Mouse (Mus musculus) brain, embryonic 18.5 days (tissue): ENCODE measurements around the gene Coq8a.

ENCODE experiments used
- DNase-seq: peaks from one replicate; pipeline ENCODE4 v3.0.0-alpha.2; 2012; ENCODE audit warnings: low read depth, low spot score

Coq8a gene

GRCm38 (mm10) chr1:180197956-180198355 lies 1.4 kb downstream of the Coq8a start:
- DNase-seq, result no peak

GRCm38 (mm10) chr1:180196508-180196907 lies 2.9 kb downstream of the Coq8a start:
- DNase-seq, result no peak

GRCm38 (mm10) chr1:180195703-180196381 lies 3.6 kb downstream of the Coq8a start:
- peak; percentile 95 for DNase-seq

GRCm38 (mm10) chr1:180194781-180195471 lies 4.5 kb downstream of the Coq8a start:
- DNase-seq, result no peak

- DNase-seq, result no peak
Measured at GRCm38 (mm10) chr1:180194048-180194447, 5.4 kb downstream of the Coq8a start.

GRCm38 (mm10) chr1:180193391-180193935 lies 5.9 kb downstream of the Coq8a start:
- no peak for DNase-seq

GRCm38 (mm10) chr1:180192866-180193265 lies 6.5 kb downstream of the Coq8a start:
- DNase-seq, result no peak

DNA sequence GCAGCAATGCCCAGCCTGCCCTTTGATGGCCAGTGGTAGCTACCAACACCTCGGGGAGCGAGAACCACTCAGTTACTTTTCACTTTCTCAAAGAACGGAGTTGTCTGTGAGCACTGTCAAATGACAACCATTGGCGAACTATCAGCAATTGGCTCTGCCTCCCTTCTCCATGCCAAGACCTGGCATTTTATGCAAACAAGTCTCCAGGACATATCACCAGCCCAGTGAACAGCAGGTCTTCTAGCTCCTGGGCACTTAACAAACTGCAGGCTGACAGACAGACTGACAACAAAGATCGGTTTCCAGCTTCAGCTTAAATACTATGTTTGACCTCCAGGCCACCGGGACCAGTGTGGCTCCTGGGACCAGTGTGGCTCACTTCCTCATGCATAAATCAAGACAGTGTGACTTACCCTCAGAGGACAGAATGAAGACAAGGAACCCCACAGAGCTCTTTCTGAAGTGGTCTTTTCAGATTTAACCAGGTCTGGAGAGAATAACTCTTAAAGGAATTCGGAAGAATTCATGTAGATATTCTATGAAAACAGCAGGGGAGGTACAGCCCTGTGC lies 7.7 kb downstream of the Coq8a start:
- no peak for DNase-seq

DNA sequence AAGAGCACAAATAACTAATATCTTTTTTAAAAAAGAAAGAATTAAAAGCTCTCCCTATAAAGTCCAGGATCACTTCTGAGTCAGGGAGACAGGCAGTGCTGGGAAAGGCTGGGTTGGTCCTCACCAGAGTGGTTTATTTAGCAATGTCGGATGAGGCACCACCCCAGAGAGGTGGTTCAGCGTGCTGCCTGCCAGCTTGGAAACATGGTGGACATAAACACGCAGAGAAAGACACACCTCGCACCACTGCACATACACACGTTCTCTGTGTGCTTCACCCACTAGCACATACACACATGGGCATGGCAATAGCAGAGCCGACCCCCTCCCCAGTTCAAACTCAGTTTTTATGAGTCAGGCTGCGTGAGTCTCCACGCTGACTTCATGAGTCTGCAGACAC lies 8.3 kb downstream of the Coq8a start:
- DNase-seq, result no peak

- DNase-seq, result no peak
Measured at GRCm38 (mm10) chr1:180188951-180189350, 10.5 kb downstream of the Coq8a start.

DNA sequence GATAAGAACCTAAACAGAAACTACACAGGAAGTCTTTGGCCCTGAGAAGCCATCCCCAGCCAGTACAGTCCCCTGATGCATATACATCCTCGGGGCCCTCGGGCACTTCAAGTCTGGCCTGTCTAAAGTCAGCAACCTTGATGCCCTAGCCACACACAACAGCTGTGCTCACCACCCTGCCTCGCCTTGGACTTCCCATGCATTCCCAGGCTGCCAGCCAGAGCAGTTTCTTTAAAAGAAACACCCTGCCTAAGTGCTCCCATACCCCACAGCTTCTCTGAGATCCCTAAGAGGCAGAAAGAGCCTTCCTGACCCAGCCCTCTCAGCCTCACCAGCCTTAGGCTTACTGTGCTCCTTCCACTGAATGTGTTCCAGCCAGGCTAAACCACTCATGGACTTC lies 13.0 kb downstream of the Coq8a start:
- no peak for DNase-seq

DNA sequence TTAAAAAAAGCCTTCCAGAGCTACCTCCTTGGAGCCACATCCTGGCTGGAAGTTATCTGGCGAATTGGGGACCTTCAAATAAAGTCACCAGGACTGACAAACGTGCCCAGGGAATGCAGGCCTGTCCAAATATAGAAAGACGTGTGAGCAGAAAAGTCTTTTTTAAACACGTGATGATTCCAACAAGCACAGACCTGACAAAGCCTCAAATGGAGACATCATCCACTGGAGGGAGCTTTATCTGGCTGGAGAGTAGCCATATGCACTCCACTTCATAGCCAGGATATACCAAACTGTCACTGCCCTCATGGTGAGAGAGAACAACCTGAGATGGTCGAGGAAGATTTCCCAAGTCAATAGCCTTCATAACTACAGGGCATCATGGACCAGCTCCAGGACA lies 13.5 kb downstream of the Coq8a start:
- no peak for DNase-seq

DNA sequence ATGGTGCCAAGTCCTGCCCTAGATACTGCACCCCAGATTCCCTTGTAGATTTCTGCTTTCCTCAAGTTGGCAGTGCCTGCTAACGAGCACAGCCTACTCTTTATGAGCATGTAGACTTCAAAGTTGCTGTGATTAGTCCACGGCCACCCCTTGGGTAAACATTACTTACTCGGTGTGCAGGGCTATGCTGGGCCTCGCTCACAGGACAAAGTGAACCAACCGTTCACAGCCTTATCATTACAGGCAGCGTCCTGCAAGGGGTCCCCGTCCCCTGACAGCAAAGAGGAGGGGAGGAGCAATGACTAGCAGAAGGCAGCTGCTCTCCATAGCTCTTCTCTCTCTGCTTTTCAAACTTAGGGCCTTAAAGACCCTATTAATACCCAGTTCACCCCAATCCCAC lies 14.6 kb downstream of the Coq8a start:
- DNase-seq, result no peak

DNA sequence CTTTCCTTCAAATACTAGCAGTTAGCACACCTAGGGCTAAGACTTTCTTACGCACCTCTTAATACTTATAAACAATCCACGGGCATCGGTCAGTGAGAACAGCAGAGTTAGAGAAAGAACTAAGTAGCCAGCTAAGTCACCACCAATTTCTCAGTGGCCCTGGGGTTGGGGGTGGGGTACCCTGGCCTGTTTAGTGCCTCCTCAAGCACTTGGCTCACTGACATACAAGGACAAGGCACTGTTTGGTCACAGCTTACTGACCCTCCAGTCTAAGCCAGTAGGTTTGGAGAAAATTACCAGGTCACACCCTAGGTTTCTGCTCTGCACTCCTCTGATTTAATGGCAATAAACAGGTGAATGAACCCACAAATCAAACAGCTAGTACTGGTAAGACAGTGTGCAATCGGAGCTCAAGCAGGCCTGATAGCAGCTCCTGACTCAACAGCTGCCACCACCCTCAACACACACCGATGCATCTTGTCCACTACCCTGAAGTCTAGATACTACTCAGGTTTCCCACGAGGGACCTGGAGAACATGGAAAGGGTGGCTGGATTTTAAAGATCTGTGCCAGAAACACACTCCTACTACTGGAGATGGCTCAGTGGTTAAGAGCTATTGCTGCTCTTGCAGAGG lies 15.8 kb downstream of the Coq8a start:
- DNase-seq, result no peak

- no peak for DNase-seq
Measured at GRCm38 (mm10) chr1:180182731-180183130, 16.7 kb downstream of the Coq8a start.

DNA sequence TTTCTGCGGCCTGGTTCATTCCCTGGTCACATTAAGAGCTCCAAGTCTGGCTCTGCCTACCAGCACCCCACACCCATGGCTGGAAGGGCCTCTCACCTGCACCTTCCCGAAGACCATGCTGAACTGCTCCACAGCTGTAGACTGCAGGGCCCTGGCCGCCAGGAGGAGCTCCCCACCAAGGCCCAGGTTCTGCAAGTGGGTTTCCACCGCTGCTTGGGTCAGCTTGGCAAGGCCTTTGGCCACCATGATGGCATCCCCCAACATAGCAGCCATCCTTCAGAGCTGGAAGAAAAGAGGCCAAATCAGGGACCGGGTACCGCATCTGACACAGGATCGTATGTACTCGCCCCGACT lies 17.5 kb downstream of the Coq8a start:
- DNase-seq, result no peak

GRCm38 (mm10) chr1:180181304-180181965 lies 18.0 kb downstream of the Coq8a start:
- no peak for DNase-seq

- no peak for DNase-seq
Measured at GRCm38 (mm10) chr1:180179840-180180239, 19.6 kb downstream of the Coq8a start.

GRCm38 (mm10) chr1:180179100-180179499 lies 20.3 kb downstream of the Coq8a start:
- no peak for DNase-seq

- no peak for DNase-seq
Measured at GRCm38 (mm10) chr1:180178340-180178739, 21.1 kb downstream of the Coq8a start.

- no peak for DNase-seq
Measured at GRCm38 (mm10) chr1:180176784-180177183, 22.6 kb downstream of the Coq8a start.

GRCm38 (mm10) chr1:180175635-180176034 lies 23.8 kb downstream of the Coq8a start:
- DNase-seq, result no peak
